Mouse (Mus musculus) kidney, postnatal 36 days (tissue): Measurements from ENCODE around the gene Bri3.

Source experiments
- DNase-seq, 2 experiments: peaks; one replicate each; pipeline ENCODE4 v3.0.0; 2021 to 2022; ENCODE audit warnings: mixed read lengths in 2 of 2

The Bri3 gene

DNA sequence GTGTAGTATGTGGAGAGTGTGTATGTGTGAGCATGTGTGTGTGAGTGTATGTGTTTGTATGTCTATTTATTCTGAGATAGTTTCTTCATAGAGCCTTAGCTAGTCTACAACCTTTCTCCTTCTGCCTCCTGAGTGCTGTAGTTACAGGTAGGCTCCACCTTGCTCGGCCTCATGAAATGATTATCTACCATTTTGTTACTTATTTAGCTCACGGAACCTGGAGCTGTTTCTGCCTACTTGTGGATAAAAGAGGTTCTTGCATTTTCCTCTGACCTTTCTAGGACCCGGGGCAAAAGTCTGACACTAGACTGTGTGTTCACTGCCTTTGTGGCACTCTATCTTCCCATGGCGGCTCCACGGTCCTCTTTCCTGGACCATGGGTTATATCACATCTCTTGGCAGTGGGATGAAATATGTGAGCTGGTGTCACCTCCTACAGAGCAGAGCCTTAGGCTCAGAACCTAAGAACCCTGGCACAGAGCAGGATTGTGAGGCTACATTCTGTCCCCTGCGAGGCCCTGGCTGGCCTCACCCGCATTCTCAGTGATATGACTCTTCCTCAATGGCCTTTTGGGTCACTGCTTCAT is at the start of gene Bri3:
Gene Bri3, plus strand, starts transcription at position 537 of the 587 bp plus-strand sequence.
- DNase-seq = no peak

DNA sequence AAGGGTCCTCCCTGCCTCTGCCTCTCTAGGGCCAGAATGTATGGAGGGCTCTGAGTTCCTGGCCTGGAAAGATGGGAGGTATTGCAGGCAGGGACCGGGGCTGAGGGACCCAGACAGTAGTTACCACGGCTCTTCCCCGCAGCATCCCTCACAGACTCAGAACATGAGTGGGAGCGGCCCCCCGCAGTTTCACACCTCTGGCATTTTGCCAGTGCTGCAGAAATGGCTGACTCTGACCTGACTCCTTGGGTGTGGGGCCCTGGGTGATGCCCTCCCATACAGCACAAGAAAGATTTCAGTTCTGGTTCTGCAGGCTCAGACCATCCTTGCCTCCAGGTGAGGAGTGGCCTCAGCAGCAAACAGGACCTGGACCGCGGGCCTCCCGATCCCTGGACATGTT is 48.7 kb upstream of the Bri3 start:
- DNase-seq = no peak

DNA sequence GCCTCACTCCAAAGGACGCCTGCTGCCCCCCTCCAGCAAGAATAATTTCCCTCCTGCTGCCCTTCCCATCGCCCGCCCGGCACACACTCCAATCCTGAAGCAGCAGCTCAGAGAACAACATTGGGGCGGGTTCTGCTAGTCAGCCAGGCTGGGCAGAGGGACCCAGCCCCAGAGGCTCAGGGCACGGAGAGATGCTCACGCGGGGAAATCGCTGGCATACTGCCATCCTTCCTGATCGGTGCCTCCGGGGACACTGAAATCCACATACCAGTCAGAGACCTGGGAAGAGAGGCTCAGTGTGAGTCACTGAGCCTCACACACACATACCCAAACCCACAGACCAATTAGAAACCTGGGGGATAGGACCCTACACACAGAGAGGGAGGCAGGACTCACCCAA is 43.6 kb upstream of the Bri3 start:
- DNase-seq = peak in 1 of 2 experiments; percentile 23

GRCm38 (mm10) chr5:144202430-144202829 is 41.8 kb upstream of the Bri3 start:
- DNase-seq = no peak

- DNase-seq = no peak
Measured at GRCm38 (mm10) chr5:144203398-144203959, 40.8 kb upstream of the Bri3 start.

DNA sequence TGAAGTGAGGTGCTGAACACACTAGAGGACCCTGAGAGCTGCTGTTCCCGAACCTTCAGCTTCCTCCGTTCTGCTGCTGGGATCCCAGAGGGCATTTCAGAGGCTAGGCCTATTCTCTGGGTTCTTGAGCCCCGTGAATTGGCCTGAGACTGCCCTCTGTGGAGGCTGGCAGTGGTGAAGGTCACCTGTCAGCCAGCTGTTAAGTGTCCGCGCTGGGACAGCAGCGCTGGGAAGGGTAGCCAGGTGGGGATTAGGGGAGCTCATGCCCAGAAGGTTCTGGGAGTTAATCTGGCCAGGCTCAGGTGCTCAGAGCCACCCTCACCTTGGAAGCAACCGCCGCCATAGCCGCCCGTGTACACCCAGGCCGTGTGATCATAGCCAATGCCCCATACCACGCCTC is 39.9 kb upstream of the Bri3 start:
- DNase-seq = no peak

DNA sequence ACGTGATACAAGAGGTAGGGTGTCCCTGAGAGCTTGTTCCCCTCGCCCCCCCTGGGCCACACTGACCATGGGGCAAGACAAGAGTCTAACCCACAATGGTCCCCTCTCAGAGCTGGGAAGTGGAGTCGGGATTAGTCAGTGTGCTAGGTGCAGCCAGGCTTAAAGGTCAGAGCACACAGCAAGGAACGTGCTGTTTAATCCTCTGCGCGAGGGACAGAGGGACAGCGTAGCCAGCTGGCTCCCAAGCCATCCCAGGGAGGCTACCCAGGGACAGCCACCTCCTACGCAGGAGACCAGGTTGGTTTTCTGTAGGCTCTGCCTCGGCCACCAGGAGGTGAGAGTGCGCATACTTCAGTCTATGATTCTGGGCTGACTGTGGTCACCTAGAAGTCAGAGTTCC is 39.3 kb upstream of the Bri3 start:
- DNase-seq = peak in 1 of 2 experiments; percentile 38

GRCm38 (mm10) chr5:144206069-144206468 is 38.2 kb upstream of the Bri3 start:
- DNase-seq = no peak

- DNase-seq = peak; percentile 32 to 78
Measured at GRCm38 (mm10) chr5:144207478-144207877, 36.8 kb upstream of the Bri3 start.

- peak; percentile 36 to 85 for DNase-seq
Measured at GRCm38 (mm10) chr5:144214453-144214852, 29.8 kb upstream of the Bri3 start.

- DNase-seq = no peak
Measured at GRCm38 (mm10) chr5:144215992-144216391, 28.2 kb upstream of the Bri3 start.

DNA sequence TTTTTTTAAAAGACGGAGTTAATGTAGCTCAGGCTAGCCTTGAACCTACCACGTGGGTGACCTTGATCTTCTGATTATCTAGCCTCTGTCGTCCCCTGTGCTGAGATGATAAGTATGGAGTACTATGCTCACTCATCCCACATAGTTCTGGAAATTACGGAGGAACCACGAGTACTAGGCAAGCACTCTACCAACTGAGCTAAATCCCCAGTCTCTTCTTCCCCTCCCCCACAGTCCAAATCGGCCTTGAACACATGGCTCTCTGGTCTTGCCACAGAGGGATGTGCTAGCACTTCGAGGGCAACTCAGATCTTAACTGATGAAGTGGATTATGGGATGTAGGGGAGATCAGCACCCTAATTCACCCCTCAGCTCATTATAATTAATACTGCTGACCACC is 26.2 kb upstream of the Bri3 start:
- no peak for DNase-seq

- peak; percentile 60 to 62 for DNase-seq
Measured at GRCm38 (mm10) chr5:144219306-144219705, 24.9 kb upstream of the Bri3 start.

- no peak for DNase-seq
Measured at GRCm38 (mm10) chr5:144219936-144220335, 24.3 kb upstream of the Bri3 start.

GRCm38 (mm10) chr5:144221305-144221704 is 22.9 kb upstream of the Bri3 start:
- peak; percentile 32 to 59 for DNase-seq

DNA sequence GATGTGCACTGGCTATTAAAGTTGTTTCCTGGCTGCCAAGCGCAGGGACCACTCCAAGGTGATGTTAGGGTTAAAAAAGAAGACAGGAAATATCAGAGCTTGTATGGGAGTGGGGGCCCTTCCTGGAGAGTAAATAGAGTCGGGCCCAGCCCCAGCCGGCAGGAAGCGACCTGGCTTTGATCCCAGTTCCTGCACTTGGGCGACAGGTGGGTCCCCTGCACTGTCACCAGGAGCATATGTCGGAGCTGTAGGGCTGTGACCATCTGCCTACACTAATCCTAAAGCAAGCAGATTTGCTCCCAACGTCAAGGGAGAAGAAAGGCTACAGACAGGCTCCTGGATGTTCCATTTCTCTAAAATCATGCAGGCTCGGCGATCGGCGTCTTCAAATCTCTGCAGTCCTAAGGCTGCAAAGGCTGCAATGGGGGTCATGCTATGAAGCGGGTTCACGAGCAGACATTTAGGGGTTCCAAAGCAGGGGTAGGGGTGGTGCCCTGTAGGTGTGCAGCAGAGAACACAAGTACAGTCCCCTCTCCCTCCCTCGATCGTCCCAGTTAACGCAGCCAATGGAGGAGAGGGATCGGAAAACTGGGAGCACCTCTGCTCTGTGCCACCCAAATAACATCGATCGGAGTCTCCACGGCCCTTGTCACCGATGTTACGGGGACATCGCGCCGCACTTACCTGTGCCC is 21.3 kb upstream of the Bri3 start:
- DNase-seq = peak; percentile 67 to 76

GRCm38 (mm10) chr5:144223503-144223862 is 20.8 kb upstream of the Bri3 start, which contains the start of gene Tecpr1:
Gene Tecpr1 (minus strand): TSS chr5:144223615.
- DNase-seq = peak; percentile 98

GRCm38 (mm10) chr5:144223899-144224816 is 20.1 kb upstream of the Bri3 start:
- peak in 1 of 2 experiments; percentile 28 for DNase-seq

DNA sequence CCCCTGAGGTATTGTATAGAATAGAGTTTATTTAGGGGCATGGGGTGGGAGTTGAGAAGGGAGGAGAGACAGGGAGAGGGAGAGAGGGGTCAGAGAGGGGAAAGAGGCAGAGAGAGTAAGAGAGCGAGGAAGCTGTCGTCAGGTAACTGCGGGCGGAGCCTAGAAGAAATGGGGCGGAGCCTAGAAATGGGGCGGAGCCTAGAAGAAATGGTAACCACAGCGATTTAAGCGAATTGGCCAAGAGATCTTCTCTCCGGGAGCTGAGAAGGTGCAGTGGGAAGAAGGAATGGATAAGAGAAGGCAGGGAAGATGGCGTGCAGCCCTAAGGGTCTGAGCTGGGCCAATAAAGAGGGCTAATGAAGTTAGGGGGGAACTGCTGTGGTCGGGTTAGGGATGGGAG is 18.0 kb upstream of the Bri3 start:
- no peak for DNase-seq

GRCm38 (mm10) chr5:144230216-144230615 is 14.0 kb upstream of the Bri3 start:
- no peak for DNase-seq

GRCm38 (mm10) chr5:144231410-144231809 is 12.8 kb upstream of the Bri3 start:
- no peak for DNase-seq

- DNase-seq = peak in 1 of 2 experiments; percentile 32
Measured at GRCm38 (mm10) chr5:144232531-144232930, 11.7 kb upstream of the Bri3 start.

GRCm38 (mm10) chr5:144234222-144234621 is 10.0 kb upstream of the Bri3 start:
- peak in 1 of 2 experiments; percentile 30 for DNase-seq
